Mouse (Mus musculus) forebrain, embryonic 14.5 days (tissue): ENCODE measurements around the gene Ahdc1. TPM values are rescaled to one million over a fixed set of nuclear protein-coding genes. Genes with fewer than 3 reads are reported as not detected.
A peak's percentile ranks its signal among the peaks of the same experiment; 100 is the strongest.

ENCODE experiments used
- ATAC-seq: fragments of 200-750 bp; cut with Nextera tagmentation; 2 replicates; pipeline ENCODE4 v1.8.0; 2017; ENCODE audit warnings: mild to moderate bottlenecking, moderate library complexity
- DNase-seq: peaks from one replicate; pipeline ENCODE4 v3.0.0-alpha.2; 2015; ENCODE audit warnings: low spot score
- H3K27ac ChIP-seq: fragments of 300-500 bp; sonication (generic); 2 replicates; pipeline ENCODE4 v1.5.1; 2014; ENCODE audit warnings: low read depth, mild to moderate bottlenecking, control low read depth, low read length, moderate library complexity
- H3K27me3 ChIP-seq: fragments of 300-500 bp; sonication (generic); replicated peaks from 2 replicates; pipeline ENCODE4 v1.6.1; 2014; ENCODE audit warnings: low read length, control low read depth, mixed read lengths; ENCODE audit not compliant: control insufficient read depth, insufficient read depth
- H3K36me3 ChIP-seq: fragments of 300-500 bp; sonication (generic); 2 replicates; pipeline ENCODE4 v1.6.1; 2014; ENCODE audit warnings: low read length, control low read depth; ENCODE audit not compliant: control insufficient read depth, insufficient read depth
- H3K4me1 ChIP-seq: fragments of 300-500 bp; sonication (generic); 2 replicates; pipeline ENCODE4 v1.6.1; 2014; ENCODE audit warnings: antibody characterized with exemption, low read length, control low read depth; ENCODE audit not compliant: control insufficient read depth, insufficient read depth
- H3K4me2 ChIP-seq: fragments of 300-500 bp; sonication (generic); 2 replicates; pipeline ENCODE4 v1.6.1; 2014; ENCODE audit warnings: mild to moderate bottlenecking, control low read depth, low read length
- H3K4me3 ChIP-seq: fragments of 300-500 bp; sonication (generic); 2 replicates; pipeline ENCODE4 v1.5.1; 2014; ENCODE audit warnings: low read depth, low read length, control low read depth
- H3K9ac ChIP-seq: fragments of 300-500 bp; sonication (generic); 2 replicates; pipeline ENCODE4 v1.6.1; 2014; ENCODE audit warnings: mild to moderate bottlenecking, low read length, control low read depth, moderate library complexity
- H3K9me3 ChIP-seq: fragments of 300-500 bp; sonication (generic); replicated peaks from 2 replicates; pipeline ENCODE4 v1.6.1; 2016; ENCODE audit warnings: low read length, control low read depth, mixed read lengths; ENCODE audit not compliant: control insufficient read depth
- WGBS: fragments of 180-500 bp; shearing (Covaris S2); extraction: QIAGEN DNeasy Blood & Tissue Kit; methylation state at CpG from one replicate; pipeline ENCODE4 v1.1.7; 2014; 5-methylcytosine and 5-hydroxymethylcytosine counted together
- polyA plus RNA-seq: library from polyadenylated mRNA; unstranded; fragments of >200 nt; fragmentation: Nextera tagmentation; extraction: Ambion mirVana; gene quantifications from 2 replicates; pipeline ENCODE4 v1.2.1, GENCODE M21; 2014

Gene Ahdc1
- polyA plus RNA-seq, 1 experiment from 2014 or later, result 8.6 TPM

- no peak for ATAC-seq
- Histone ChIP-seq H3K9ac (no peak overlapping the region), H3K4me1 (peaks cover 6% of the 10 kb centered on the region), H3K4me2 (no peak overlapping the region), H3K27ac (no peak overlapping the region), H3K27me3 (no peaks in the 10 kb centered on the region), H3K36me3 (no peaks in the 10 kb centered on the region), H3K4me3 (no peak overlapping the region), H3K9me3 (no peaks in the 10 kb centered on the region)
- no peak for DNase-seq
- WGBS, result 78% methylated on average over 6 of the region's 6 CpGs
Observed at GRCm38 (mm10) chr4:132981621-132982020, 29.4 kb upstream of the Ahdc1 start.

DNA sequence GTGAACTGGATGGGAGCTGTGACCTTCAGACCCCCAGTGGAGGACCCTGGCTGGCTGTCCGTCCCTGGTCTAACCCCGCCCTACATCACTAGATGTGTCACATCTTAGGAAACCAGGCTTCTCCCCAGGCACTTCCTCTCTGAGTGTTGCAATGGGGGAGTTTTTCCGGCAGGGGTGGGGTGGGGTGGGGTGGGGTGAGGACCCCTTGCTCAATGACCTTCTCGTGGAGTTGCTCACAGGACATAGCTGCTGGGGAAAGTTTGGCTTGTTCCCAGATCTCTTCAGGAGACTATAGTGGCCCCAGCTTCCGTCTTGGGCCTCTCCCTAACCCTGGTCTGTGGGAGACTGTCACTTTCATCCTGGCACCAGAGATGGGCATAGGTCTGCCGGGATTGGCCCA is 28.1 kb upstream of the Ahdc1 start:
- 75% methylated on average over 6 of the region's 6 CpGs for WGBS
- ATAC-seq (no peak), DNase-seq (no peak)
- Histone ChIP-seq H3K9ac (no peak overlapping the region), H3K9me3 (no peaks in the 10 kb centered on the region), H3K36me3 (no peaks in the 10 kb centered on the region), H3K4me2 (no peak overlapping the region), H3K27ac (no peak overlapping the region), H3K4me3 (no peak overlapping the region), H3K27me3 (no peaks in the 10 kb centered on the region), H3K4me1 (peaks cover 6% of the 10 kb centered on the region)

GRCm38 (mm10) chr4:132983664-132984512 is 27.2 kb upstream of the Ahdc1 start:
- no peak overlapping the region for H3K4me2 ChIP-seq
- WGBS, result 64% methylated on average over 7 of the region's 7 CpGs
- peak; percentile 58; the same call in 1 of the 2 replicates for ATAC-seq

GRCm38 (mm10) chr4:132988581-132989355 is 22.3 kb upstream of the Ahdc1 start:
- Histone ChIP-seq H3K9me3 (no peaks in the 10 kb centered on the region), H3K4me1 (peaks cover 4% of the 10 kb centered on the region), H3K27me3 (no peaks in the 10 kb centered on the region), H3K36me3 (no peaks in the 10 kb centered on the region), H3K4me3 (no peak overlapping the region), H3K27ac (no peak overlapping the region), H3K9ac (no peak overlapping the region), H3K4me2 (no peak overlapping the region)
- ATAC-seq, result no peak
- no peak for DNase-seq
- WGBS, result 90% methylated on average over 6 of the region's 6 CpGs

More at GRCm38 (mm10) chr4:132983664-132984512, 27.2 kb upstream of the Ahdc1 start:
- DNase-seq, result peak; percentile 77
- H3K4me3 ChIP-seq, result no peak overlapping the region
- no peaks in the 10 kb centered on the region for H3K9me3 ChIP-seq
- H3K27ac ChIP-seq, result peak overlapping the region; percentile 68
- peaks cover 6% of the 10 kb centered on the region for H3K4me1 ChIP-seq
- H3K9ac ChIP-seq, result no peak overlapping the region
- no peaks in the 10 kb centered on the region for H3K27me3 ChIP-seq
- no peaks in the 10 kb centered on the region for H3K36me3 ChIP-seq

GRCm38 (mm10) chr4:132993553-132993952 is 17.5 kb upstream of the Ahdc1 start:
- Histone ChIP-seq H3K9ac (no peak overlapping the region), H3K4me3 (no peak overlapping the region), H3K4me2 (no peak overlapping the region), H3K4me1 (no peaks in the 10 kb centered on the region), H3K9me3 (no peaks in the 10 kb centered on the region), H3K36me3 (no peaks in the 10 kb centered on the region), H3K27ac (no peak overlapping the region), H3K27me3 (no peaks in the 10 kb centered on the region)
- ATAC-seq (no peak), DNase-seq (no peak)
- WGBS, result 65% methylated on average over 4 of the region's 4 CpGs

GRCm38 (mm10) chr4:132997469-132998237 is 13.4 kb upstream of the Ahdc1 start:
- no peaks in the 10 kb centered on the region for H3K27me3 ChIP-seq
- no peak overlapping the region for H3K4me3 ChIP-seq
- no peaks in the 10 kb centered on the region for H3K36me3 ChIP-seq
- no peak overlapping the region for H3K4me2 ChIP-seq
- H3K9ac ChIP-seq, result no peak overlapping the region
- DNase-seq (no peak), ATAC-seq (no peak)
- no peak overlapping the region for H3K27ac ChIP-seq
- WGBS, result 47% methylated on average over 14 of the region's 14 CpGs
- no peaks in the 10 kb centered on the region for H3K9me3 ChIP-seq
- H3K4me1 ChIP-seq, result peaks cover 6% of the 10 kb centered on the region

DNA sequence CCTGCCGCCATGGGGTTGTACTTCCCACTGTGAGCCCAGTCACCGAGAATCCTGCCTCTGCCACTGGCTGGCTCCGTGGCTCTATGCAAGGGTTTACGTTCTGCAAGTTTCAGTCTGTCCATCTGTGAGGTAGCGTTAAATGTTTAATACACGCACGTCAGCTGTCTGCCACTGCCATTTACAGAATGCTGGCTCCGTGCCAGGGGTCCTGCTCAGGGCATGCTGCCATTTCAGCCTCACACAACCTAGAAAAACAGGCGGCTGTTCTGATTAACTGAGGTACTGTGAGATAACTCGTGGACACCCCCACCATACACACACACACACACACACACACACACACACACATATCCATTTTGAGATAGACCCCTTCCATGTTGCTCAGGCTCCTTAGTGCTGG is 8.2 kb upstream of the Ahdc1 start:
- no peak overlapping the region; the same call in 1 of the 2 replicates for H3K9ac ChIP-seq
- H3K4me1 ChIP-seq, result peaks cover 14% of the 10 kb centered on the region
- no peaks in the 10 kb centered on the region for H3K27me3 ChIP-seq
- no peaks in the 10 kb centered on the region for H3K36me3 ChIP-seq
- no peak overlapping the region for H3K4me2 ChIP-seq
- DNase-seq (peak; percentile 59), ATAC-seq (peak; percentile 50)
- 0 out of 2 replicates have a peak overlapping the region, but pooled peaks have one; percentile 40 for H3K27ac ChIP-seq
- no peak overlapping the region for H3K4me3 ChIP-seq
- 14% methylated on average over 10 of the region's 10 CpGs for WGBS
- H3K9me3 ChIP-seq, result no peaks in the 10 kb centered on the region

DNA sequence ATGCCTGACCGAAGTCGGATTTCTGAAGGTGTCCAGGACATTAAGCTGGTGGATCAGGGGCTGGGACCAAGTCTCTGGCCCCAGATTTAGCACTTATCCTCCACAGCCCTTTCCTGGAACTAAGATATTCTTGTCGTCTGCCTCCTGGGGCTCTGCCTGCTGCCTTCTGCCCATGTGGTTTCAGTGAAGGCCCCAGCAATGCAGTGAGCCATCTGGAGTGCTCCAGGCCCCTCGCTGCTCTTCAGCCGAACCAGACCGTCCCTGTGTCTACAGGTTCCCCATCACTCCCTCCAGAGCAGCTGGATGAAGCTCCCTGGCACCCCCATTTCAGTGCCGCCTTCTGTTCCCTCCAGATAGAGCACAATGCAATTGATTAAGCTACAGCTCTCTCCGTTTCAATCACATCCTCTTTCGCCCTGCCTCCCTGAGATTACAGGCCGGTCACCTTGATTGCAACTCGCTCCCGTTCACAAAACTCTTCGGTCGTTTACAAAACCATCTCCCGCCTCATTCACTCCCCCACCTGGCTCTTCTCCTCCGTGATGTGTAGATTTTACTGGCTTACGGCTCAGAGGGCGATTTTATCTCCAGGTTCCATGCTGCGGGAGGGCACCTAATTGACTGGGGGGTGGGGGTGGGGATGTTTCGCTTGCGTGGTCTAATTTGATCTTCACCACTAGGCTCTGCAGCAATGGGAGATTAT is 7.6 kb upstream of the Ahdc1 start:
- WGBS, result 31% methylated on average over 21 of the region's 21 CpGs
- Histone ChIP-seq H3K9me3 (no peaks in the 10 kb centered on the region), H3K9ac (peak overlapping the region; percentile 21; the same call in 1 of the 2 replicates)

More for the DNA sequence above, 7.6 kb upstream of the Ahdc1 start:
- Histone ChIP-seq H3K27me3 (0 out of 2 replicates have a peak, but pooled peaks cover 4% of the 10 kb centered on the region), H3K4me2 (no peak overlapping the region), H3K4me1 (peaks cover 14% of the 10 kb centered on the region), H3K4me3 (no peak overlapping the region), H3K27ac (0 out of 2 replicates have a peak overlapping the region, but pooled peaks have one; percentile 40), H3K36me3 (no peaks in the 10 kb centered on the region)
- DNase-seq, result peak; percentile 49
- peak; percentile 38 for ATAC-seq
